Mouse (Mus musculus) right cerebral cortex, postnatal 14 days (tissue): ENCODE data around the gene Btbd35f7.
"Not testable (repeated sequence)": the region's sequence is repeated elsewhere in the genome, so short reads cannot be mapped to it uniquely, and the experiment has no call there.

Source experiments
- DNase-seq: peaks from one replicate; pipeline ENCODE4 v3.0.0; 2022

Btbd35f7 gene

DNA sequence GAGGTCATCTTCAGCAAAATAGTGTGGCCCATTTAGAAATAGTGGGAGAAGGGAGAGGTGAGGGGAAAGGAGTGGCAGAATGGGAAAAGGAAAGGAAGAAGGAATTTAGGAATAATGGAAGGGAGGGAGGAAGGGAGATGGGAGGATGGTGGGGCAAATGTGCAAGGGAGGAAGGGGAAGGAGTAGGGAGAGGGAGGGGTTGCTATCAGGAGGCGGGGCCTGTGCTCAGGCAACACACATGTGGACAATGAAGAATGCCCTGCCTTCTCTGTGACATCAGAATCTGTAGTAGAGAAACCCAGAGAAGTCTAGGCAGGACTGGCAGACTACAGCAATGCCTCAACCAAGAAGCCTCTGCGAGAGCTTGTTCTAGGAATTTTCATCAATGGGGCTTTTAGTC is at the start of gene Btbd35f7:
Gene Btbd35f7 (plus strand): TSS at position 301 of the 400 bp plus-strand sequence.
- not testable (repeated sequence) for DNase-seq
